In the genomic region with DNA sequence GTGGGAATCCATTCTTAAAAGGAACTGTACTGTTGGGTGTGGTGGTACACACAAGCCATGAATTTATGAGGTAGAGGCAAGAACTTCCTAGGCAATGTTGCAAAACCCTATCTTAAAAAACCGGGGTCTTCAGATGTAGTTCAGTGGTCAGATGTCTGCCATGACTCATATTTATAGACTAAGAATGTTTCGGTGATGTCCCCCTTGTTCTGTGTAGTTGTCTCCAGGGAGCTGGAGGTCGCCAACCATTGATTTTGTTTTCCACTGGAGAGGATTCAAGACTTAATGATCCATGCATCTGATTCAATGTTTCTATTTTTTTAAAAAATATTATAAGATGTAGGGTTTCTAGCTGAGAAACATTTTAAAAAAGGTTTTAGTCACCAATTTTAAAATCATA, we compare ENCODE assay signal across 23 mouse cellular contexts.
DNase-seq lines count a peak whose midpoint lies in the region; ATAC-seq and TF ChIP-seq lines count a peak whose summit lies in the region.
"Had no signal": no experiment of that assay in that cellular context is flagged by ENCODE, and none has a peak within 500 bp of the region (broad histone marks: within the 10 kb centered on the region; RNA-seq: fewer than 3 reads in every experiment).

No protein-coding gene starts in this region.

- H3K4me3 ChIP-seq in heart, adult 2 months, result no peak overlapping the region
- no peak overlapping the region for H3K4me3 ChIP-seq in limb, embryonic 11.5 days (ENCODE audit: low read depth, low read length)
- no peak overlapping the region for H3K4me3 ChIP-seq in limb, embryonic 10.5 days
- H3K4me3 ChIP-seq in brown adipose tissue, adult 24 weeks (ENCODE audit: insufficient read depth, low read depth, low read length), result no peak overlapping the region
- H3K4me3 ChIP-seq: forebrain, embryonic 10.5 days; forebrain, embryonic 13.5 days; heart, embryonic 10.5 days; hindbrain, embryonic 12.5 days; hindbrain, embryonic 15.5 days had no signal

- H3K79me2 ChIP-seq in heart, adult 2 months (replicated peaks; ENCODE audit: control insufficient read depth, insufficient read depth, low read length), result peaks cover 11% of the 10 kb centered on the region

- 52% methylated on average over 3 of the region's 3 CpGs for WGBS in heart, adult 2 months
- 89% methylated on average over 3 of the region's 3 CpGs for WGBS in limb, embryonic 11.5 days
- WGBS in limb, embryonic 10.5 days, result 89% methylated on average over 3 of the region's 3 CpGs

- TF ChIP-seq POLR2A in heart, adult 2 months (IDR thresholded peaks at IDR 0.05; ENCODE audit: insufficient read depth, low read depth, low read length), result no peak

- H3K4me2 ChIP-seq in limb, embryonic 11.5 days (ENCODE audit: low read depth, severe bottlenecking), result no peak overlapping the region
- H3K4me2 ChIP-seq: forebrain, embryonic 13.5 days; hindbrain, embryonic 12.5 days; hindbrain, embryonic 15.5 days had no signal

- no peak for ATAC-seq in limb, embryonic 11.5 days (ENCODE audit: insufficient number of reproducible peaks, low FRiP score, low TSS enrichment, low read depth)
- ATAC-seq: activated CD4-positive, CD25-positive, alpha-beta regulatory T cell, adult 4 months; CD4-positive, CD25-positive, alpha-beta regulatory T cell, adult 4 months; forebrain, embryonic 13.5 days; forebrain, embryonic 16.5 days; intestine, embryonic 16.5 days had no signal

- no peaks in the 10 kb centered on the region for H3K9me3 ChIP-seq in limb, embryonic 11.5 days (ENCODE audit: control insufficient read depth, low read length)
- H3K9me3 ChIP-seq in limb, embryonic 10.5 days (replicated peaks), result no peaks in the 10 kb centered on the region
- H3K9me3 ChIP-seq: forebrain, embryonic 10.5 days; forebrain, embryonic 13.5 days; heart, embryonic 10.5 days; hindbrain, embryonic 12.5 days; hindbrain, embryonic 15.5 days had no signal

- peaks cover 38% of the 10 kb centered on the region for H3K4me1 ChIP-seq in heart, adult 2 months (ENCODE audit: control insufficient read depth, insufficient read depth, low read length)
- peaks cover 3% of the 10 kb centered on the region; the same call in 1 of the 2 replicates for H3K4me1 ChIP-seq in limb, embryonic 11.5 days (ENCODE audit: control insufficient read depth, insufficient read depth, low read length)
- H3K4me1 ChIP-seq in limb, embryonic 10.5 days, result peaks cover 7% of the 10 kb centered on the region
- H3K4me1 ChIP-seq in brown adipose tissue, adult 24 weeks (ENCODE audit: control insufficient read depth, insufficient read depth, insufficient read length, low read length), result peaks cover 31% of the 10 kb centered on the region

- TF ChIP-seq EP300 in heart, adult 2 months (IDR thresholded peaks at IDR 0.05; ENCODE audit: insufficient read depth, low read depth, low read length), result no peak

- peak overlapping the region; percentile 32; the same call in 1 of the 2 replicates for H3K27ac ChIP-seq in heart, adult 2 months
- H3K27ac ChIP-seq in limb, embryonic 11.5 days (replicated peaks; ENCODE audit: low read depth, low read length), result no peak overlapping the region
- H3K27ac ChIP-seq in limb, embryonic 10.5 days, result no peak overlapping the region
- H3K27ac ChIP-seq in brown adipose tissue, adult 24 weeks (replicated peaks; ENCODE audit: low read depth, low read length), result peak overlapping the region; percentile 15; the same call in 1 of the 2 replicates
- H3K27ac ChIP-seq: forebrain, embryonic 10.5 days; forebrain, embryonic 13.5 days; heart, embryonic 10.5 days; hindbrain, embryonic 12.5 days; hindbrain, embryonic 15.5 days had no signal

- H3K9ac ChIP-seq in heart, adult 2 months (ENCODE audit: low read depth, low read length), result no peak overlapping the region
- no peak overlapping the region for H3K9ac ChIP-seq in limb, embryonic 11.5 days (ENCODE audit: low read length)
- H3K9ac ChIP-seq: forebrain, embryonic 13.5 days; hindbrain, embryonic 12.5 days; hindbrain, embryonic 15.5 days had no signal

- no peak for TF ChIP-seq CTCF in heart, adult 2 months (IDR thresholded peaks at IDR 0.05)

- peaks cover 72% of the 10 kb centered on the region for H3K36me3 ChIP-seq in heart, adult 2 months (ENCODE audit: control insufficient read depth, insufficient read depth, low read length)
- no peaks in the 10 kb centered on the region for H3K36me3 ChIP-seq in limb, embryonic 11.5 days (ENCODE audit: control insufficient read depth, insufficient read depth, low read length)
- H3K36me3 ChIP-seq in limb, embryonic 10.5 days, result no peaks in the 10 kb centered on the region
- H3K36me3 ChIP-seq: forebrain, embryonic 10.5 days; heart, embryonic 10.5 days; hindbrain, embryonic 12.5 days; hindbrain, embryonic 15.5 days had no signal

- no peak for DNase-seq in heart, adult 2 months
- no peak for DNase-seq in heart, postnatal 10 days
- DNase-seq in limb, embryonic 11.5 days (ENCODE audit: low spot score), result peak; percentile 4
- no peak for DNase-seq in limb, embryonic 10.5 days (ENCODE audit: low spot score)
- DNase-seq in layer of hippocampus, postnatal 36 days, result no peak
- DNase-seq: adrenal gland, adult 8-10 months; adrenal gland, postnatal 25 days; cerebellum, adult 18-20 months; cerebellum, adult 9-10 months; cerebellum, postnatal 14 days; gastrocnemius, postnatal 25 days; heart, postnatal 36 days; kidney, adult 18-20 months had no signal

- intact Hi-C loops in heart, adult 2 months (cut with DNase I), result no loop called here
- intact Hi-C loops in heart, postnatal 10 days (cut with DNase I), result no loop called here

- H3K27me3 ChIP-seq in heart, adult 2 months (ENCODE audit: control insufficient read depth, insufficient read depth, low read length), result no peaks in the 10 kb centered on the region
- no peaks in the 10 kb centered on the region for H3K27me3 ChIP-seq in limb, embryonic 11.5 days (ENCODE audit: control insufficient read depth, insufficient read depth, low read length)
- no peaks in the 10 kb centered on the region for H3K27me3 ChIP-seq in limb, embryonic 10.5 days (ENCODE audit: low read depth, poor library complexity, severe bottlenecking)
- H3K27me3 ChIP-seq: forebrain, embryonic 13.5 days; hindbrain, embryonic 12.5 days; hindbrain, embryonic 15.5 days had no signal

Comparison
In these comparisons a context has a peak if more than half of its experiments do, and no peak if none do; other contexts are left out.
1. H3K27ac ChIP-seq: peak in heart, adult 2 months (single experiment) and brown adipose tissue, adult 24 weeks (single experiment); none in limb, embryonic 11.5 days (single experiment) and limb, embryonic 10.5 days (single experiment).